Mouse (Mus musculus): ENCODE results near the gene Arhgef33. TPM values are rescaled to one million over a fixed set of nuclear protein-coding genes. Genes with fewer than 3 reads are reported as not detected.
"Not testable (repeated sequence)": the region's sequence is repeated elsewhere in the genome, so short reads cannot be mapped to it uniquely, and the experiment has no call there.

The Arhgef33 gene
- 2.4 and 4.4 TPM in 2 replicates for polyA plus RNA-seq (2014; fragmentation: Nextera tagmentation; extraction: Ambion mirVana)

DNA sequence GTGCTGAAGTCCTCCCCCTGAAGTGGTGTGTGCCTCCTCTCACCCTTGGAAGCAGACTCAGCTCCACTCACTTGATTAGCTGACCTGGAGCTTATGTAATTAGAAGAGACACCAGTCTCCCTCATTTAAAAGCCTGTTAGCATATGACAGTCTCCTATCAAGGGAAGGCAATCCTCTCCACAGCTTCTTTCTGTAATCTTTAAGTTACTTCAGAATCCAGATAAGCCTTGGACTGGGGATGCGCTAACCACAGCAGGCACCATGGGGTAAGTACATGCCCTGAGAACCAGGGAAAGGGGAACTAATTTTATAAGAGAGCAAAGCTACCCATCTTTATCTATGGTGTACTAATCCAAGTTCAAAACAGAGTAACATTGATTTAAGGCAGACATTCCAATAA is at the start of gene Arhgef33:
Gene Arhgef33, plus strand, starts transcription at position 157 of the 400 bp plus-strand sequence.
- Histone ChIP-seq H3K27me3 (ENCODE audit: control insufficient read depth, insufficient read depth, low read length) (no peaks in the 10 kb centered on the region), H3K27ac (replicated peaks; ENCODE audit: low read depth, low read length) (no peak within 1 kb of the TSS), H3K36me3 (ENCODE audit: control insufficient read depth, insufficient read depth, low read length) (no peaks in the 10 kb centered on the region), H3K4me3 (replicated peaks; ENCODE audit: low read depth, low read length) (no peak within 1 kb of the TSS), H3K9ac (replicated peaks; ENCODE audit: low read length) (no peak within 1 kb of the TSS), H3K9me3 (ENCODE audit: control insufficient read depth, low read length) (no peaks in the 10 kb centered on the region), H3K4me2 (ENCODE audit: low read length) (no peak within 1 kb of the TSS), H3K4me1 (ENCODE audit: control insufficient read depth, insufficient read depth, low read length) (no peaks in the 10 kb centered on the region; the same call in 1 of the 2 replicates)
- ATAC-seq (ENCODE audit: low FRiP score, low TSS enrichment), result no peak
- 86% methylated on average over 1 of the region's 1 CpGs for WGBS
- no peak for DNase-seq

DNA sequence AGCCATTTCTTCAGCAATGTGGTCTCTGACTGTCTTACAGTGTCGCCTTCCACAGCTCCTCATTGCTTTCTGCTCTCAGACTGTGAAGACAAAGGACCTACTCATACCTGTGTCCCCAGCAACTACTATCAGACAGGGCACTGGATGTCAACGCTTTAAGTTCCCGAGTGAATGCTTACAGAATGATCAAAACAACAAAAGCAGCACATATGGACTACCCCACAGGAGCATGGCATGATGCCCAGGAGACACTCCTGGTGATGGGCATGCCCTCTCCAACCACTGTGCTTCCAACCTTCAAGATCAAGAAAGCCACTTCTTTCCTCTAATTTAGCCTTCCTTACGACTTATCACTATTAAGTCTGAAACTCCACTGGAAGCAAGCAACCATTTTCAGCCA is 40.1 kb upstream of the Arhgef33 start:
- H3K9me3 ChIP-seq (ENCODE audit: control insufficient read depth, low read length), result no peaks in the 10 kb centered on the region
- peaks cover 93% of the 10 kb centered on the region for H3K36me3 ChIP-seq (ENCODE audit: control insufficient read depth, insufficient read depth, low read length)
- no peak for DNase-seq
- no peaks in the 10 kb centered on the region for H3K27me3 ChIP-seq (ENCODE audit: control insufficient read depth, insufficient read depth, low read length)
- no peak overlapping the region for H3K4me3 ChIP-seq (replicated peaks; ENCODE audit: low read depth, low read length)
- no peak for ATAC-seq (ENCODE audit: low FRiP score, low TSS enrichment)
- WGBS, result 98% methylated on average over 4 of the region's 4 CpGs
- H3K4me2 ChIP-seq (ENCODE audit: low read length), result no peak overlapping the region
- no peak overlapping the region for H3K9ac ChIP-seq (replicated peaks; ENCODE audit: low read length)
- H3K4me1 ChIP-seq (ENCODE audit: control insufficient read depth, insufficient read depth, low read length), result no peaks in the 10 kb centered on the region
- no peak overlapping the region for H3K27ac ChIP-seq (replicated peaks; ENCODE audit: low read depth, low read length)

DNA sequence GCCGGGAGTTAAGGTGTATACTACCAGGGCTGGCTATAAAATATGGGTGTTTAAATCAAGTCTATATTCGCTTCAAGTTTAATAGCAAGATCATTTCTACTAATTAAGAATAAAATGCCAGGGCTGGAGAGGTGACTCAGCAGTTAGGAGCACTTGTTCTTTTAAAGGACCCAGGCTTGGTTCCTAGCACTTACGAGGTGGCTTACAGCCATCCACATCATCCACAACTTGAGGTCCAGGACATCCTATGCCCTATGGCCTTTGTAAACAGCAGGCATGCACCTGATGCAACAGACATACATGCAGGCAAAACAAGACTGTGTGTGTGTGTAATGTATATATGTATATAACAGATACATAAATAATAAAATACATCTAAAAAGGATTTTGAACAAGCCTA is 39.1 kb upstream of the Arhgef33 start:
- ATAC-seq (ENCODE audit: low FRiP score, low TSS enrichment), result no peak
- Histone ChIP-seq H3K27me3 (ENCODE audit: control insufficient read depth, insufficient read depth, low read length) (no peaks in the 10 kb centered on the region), H3K9me3 (ENCODE audit: control insufficient read depth, low read length) (no peaks in the 10 kb centered on the region), H3K9ac (replicated peaks; ENCODE audit: low read length) (no peak overlapping the region), H3K4me1 (ENCODE audit: control insufficient read depth, insufficient read depth, low read length) (no peaks in the 10 kb centered on the region), H3K27ac (replicated peaks; ENCODE audit: low read depth, low read length) (no peak overlapping the region), H3K4me3 (replicated peaks; ENCODE audit: low read depth, low read length) (no peak overlapping the region), H3K36me3 (ENCODE audit: control insufficient read depth, insufficient read depth, low read length) (peaks cover 94% of the 10 kb centered on the region), H3K4me2 (ENCODE audit: low read length) (no peak overlapping the region)
- no peak for DNase-seq
- WGBS, result 97% methylated on average over 3 of the region's 3 CpGs

DNA sequence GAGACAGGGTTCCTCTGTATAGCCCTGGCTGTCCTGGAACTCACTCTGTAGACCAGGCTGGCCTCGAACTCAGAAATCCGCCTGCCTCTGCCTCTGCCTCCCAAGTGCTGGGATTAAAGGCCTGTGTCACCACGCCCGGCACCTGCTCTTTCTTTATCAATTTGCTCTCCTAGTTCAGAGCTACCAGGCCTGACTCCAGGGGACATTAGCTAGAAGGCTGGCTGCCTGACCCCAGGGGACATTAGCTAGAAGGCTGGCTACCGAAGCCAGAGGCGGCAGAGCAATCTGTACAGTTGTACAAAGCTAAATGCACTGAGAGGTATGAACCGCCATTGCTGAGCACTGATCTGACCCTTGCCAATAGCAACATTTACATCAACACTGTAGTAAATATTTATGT is 36.6 kb upstream of the Arhgef33 start:
- H3K4me3 ChIP-seq (replicated peaks; ENCODE audit: low read depth, low read length); H3K4me1 ChIP-seq (ENCODE audit: control insufficient read depth, insufficient read depth, low read length); H3K9ac ChIP-seq (replicated peaks; ENCODE audit: low read length); H3K9me3 ChIP-seq (ENCODE audit: control insufficient read depth, low read length); H3K27ac ChIP-seq (replicated peaks; ENCODE audit: low read depth, low read length); DNase-seq; ATAC-seq (ENCODE audit: low FRiP score, low TSS enrichment); H3K4me2 ChIP-seq (ENCODE audit: low read length); H3K27me3 ChIP-seq (ENCODE audit: control insufficient read depth, insufficient read depth, low read length): not testable (repeated sequence)
- WGBS, result 91% methylated on average over 7 of the region's 7 CpGs
- peaks cover 94% of the 10 kb centered on the region for H3K36me3 ChIP-seq (ENCODE audit: control insufficient read depth, insufficient read depth, low read length)

DNA sequence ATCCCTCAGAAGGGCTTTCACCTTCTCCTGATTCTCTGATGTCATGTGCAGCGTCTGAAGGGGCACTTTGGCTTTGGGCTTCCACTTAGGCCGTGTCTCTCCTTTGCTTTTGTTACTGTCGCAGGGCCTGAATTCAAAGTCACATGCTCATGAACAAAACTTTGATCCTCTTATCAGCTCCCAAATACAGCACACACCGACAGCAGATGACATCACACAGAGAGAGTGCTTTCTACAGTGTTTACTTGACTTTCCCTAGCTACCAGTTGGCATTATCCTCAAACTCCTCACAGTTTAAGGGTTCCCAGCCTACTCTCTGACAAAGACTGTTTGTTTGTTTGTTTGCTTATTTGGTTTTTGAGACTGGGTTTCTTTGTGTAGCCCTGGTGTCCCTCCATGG is 29.0 kb upstream of the Arhgef33 start:
- Histone ChIP-seq H3K36me3 (ENCODE audit: control insufficient read depth, insufficient read depth, low read length) (peaks cover 70% of the 10 kb centered on the region), H3K9ac (replicated peaks; ENCODE audit: low read length) (no peak overlapping the region), H3K9me3 (ENCODE audit: control insufficient read depth, low read length) (no peaks in the 10 kb centered on the region), H3K4me1 (ENCODE audit: control insufficient read depth, insufficient read depth, low read length) (no peaks in the 10 kb centered on the region), H3K4me3 (replicated peaks; ENCODE audit: low read depth, low read length) (no peak overlapping the region), H3K4me2 (ENCODE audit: low read length) (no peak overlapping the region), H3K27ac (replicated peaks; ENCODE audit: low read depth, low read length) (no peak overlapping the region), H3K27me3 (ENCODE audit: control insufficient read depth, insufficient read depth, low read length) (no peaks in the 10 kb centered on the region)
- ATAC-seq (ENCODE audit: low FRiP score, low TSS enrichment), result no peak
- no peak for DNase-seq
- 88% methylated on average over 4 of the region's 4 CpGs for WGBS

DNA sequence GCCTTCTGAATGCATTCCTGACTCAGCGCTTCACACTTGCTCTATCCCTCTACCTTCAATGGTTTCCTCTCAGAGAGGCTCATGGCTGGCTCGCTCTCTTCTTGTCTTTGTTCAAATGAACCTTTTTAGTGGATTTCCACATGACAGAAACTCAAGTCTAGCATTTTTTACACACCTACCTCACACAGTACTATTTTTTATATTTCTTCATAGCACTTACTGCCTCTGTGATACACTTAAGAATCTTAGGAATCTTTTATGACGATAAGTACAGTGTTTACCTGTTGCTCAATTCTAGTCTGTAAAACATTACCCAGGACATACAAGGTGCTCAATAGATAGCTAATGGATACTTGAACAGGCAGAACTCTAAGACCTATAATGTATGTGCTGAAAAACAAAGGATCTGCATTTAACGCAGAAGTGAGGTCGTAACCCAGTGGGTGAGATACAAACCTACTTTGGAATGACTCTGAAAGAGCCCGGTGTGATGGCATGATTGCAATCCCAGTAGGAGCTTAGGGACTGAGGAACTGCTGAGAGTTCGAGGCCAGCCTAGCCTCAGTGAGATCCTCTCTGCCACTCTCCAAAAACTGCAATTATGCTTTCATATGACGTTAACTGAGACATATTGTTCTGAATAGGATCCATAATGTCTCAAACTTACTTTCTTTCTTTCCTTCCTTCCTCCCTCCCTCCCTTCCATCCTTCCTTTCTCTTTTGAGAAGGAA is 27.7 kb upstream of the Arhgef33 start:
- H3K4me3 ChIP-seq (replicated peaks; ENCODE audit: low read depth, low read length), result no peak overlapping the region
- H3K4me1 ChIP-seq (ENCODE audit: control insufficient read depth, insufficient read depth, low read length), result no peaks in the 10 kb centered on the region
- no peak for ATAC-seq (ENCODE audit: low FRiP score, low TSS enrichment)
- H3K27me3 ChIP-seq (ENCODE audit: control insufficient read depth, insufficient read depth, low read length), result no peaks in the 10 kb centered on the region
- no peaks in the 10 kb centered on the region for H3K9me3 ChIP-seq (ENCODE audit: control insufficient read depth, low read length)
- H3K4me2 ChIP-seq (ENCODE audit: low read length), result no peak overlapping the region
- DNase-seq, result no peak
- H3K27ac ChIP-seq (replicated peaks; ENCODE audit: low read depth, low read length), result no peak overlapping the region
- no peak overlapping the region for H3K9ac ChIP-seq (replicated peaks; ENCODE audit: low read length)
- peaks cover 58% of the 10 kb centered on the region for H3K36me3 ChIP-seq (ENCODE audit: control insufficient read depth, insufficient read depth, low read length)
- WGBS, result 95% methylated on average over 8 of the region's 8 CpGs

DNA sequence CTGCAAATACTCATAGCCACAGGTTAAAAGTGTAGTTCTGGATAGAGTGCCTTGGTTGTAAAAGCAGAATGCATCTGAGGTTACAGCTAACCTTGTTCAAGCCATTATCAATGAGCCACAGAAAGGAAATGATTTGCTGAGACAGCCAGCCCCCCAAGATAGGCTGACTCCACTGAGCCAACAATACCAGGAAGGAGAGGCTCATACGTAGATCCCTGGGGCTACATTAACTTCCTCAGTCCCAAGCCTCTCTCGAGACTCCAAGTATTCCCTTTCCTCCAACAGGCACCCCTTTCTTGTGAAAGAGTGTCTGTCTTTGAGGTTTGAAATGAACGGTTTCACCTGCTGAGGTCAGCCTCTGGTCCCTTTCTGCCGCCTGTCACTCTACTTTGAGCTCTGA is 22.8 kb upstream of the Arhgef33 start:
- 84% methylated on average over 4 of the region's 4 CpGs for WGBS
- DNase-seq, result no peak
- ATAC-seq (ENCODE audit: low FRiP score, low TSS enrichment), result no peak

DNA sequence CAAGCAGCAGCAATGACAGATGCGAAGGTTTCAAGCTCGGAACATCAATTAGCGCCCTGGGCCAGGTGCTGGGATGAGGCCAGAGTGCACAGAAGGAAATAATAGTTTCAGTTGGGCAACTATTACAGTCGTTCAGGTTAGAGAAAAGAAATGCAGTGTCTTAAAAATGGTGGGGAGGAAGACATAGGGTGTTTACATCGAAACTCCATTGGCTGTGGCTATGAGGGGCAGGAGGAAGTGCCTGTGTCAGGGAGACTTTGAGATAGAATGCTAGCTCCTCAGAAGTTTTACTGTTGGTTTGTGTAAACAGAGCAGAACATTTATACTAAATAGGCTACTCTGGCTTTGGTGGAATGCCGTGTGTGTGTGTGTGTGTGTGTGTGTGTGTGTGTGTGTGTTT is 19.2 kb upstream of the Arhgef33 start:
- no peaks in the 10 kb centered on the region for H3K9me3 ChIP-seq (ENCODE audit: control insufficient read depth, low read length)
- 92% methylated on average over 6 of the region's 6 CpGs for WGBS
- H3K4me3 ChIP-seq (replicated peaks; ENCODE audit: low read depth, low read length), result no peak overlapping the region
- ATAC-seq (ENCODE audit: low FRiP score, low TSS enrichment), result no peak
- no peak overlapping the region for H3K9ac ChIP-seq (replicated peaks; ENCODE audit: low read length)
- H3K27me3 ChIP-seq (ENCODE audit: control insufficient read depth, insufficient read depth, low read length), result no peaks in the 10 kb centered on the region
- peak overlapping the region; percentile 65 for H3K4me2 ChIP-seq (ENCODE audit: low read length)
- no peaks in the 10 kb centered on the region for H3K36me3 ChIP-seq (ENCODE audit: control insufficient read depth, insufficient read depth, low read length)
- no peak overlapping the region for H3K27ac ChIP-seq (replicated peaks; ENCODE audit: low read depth, low read length)
- peaks cover 12% of the 10 kb centered on the region for H3K4me1 ChIP-seq (ENCODE audit: control insufficient read depth, insufficient read depth, low read length)
- no peak for DNase-seq

More for the DNA sequence above, 22.8 kb upstream of the Arhgef33 start:
- no peak overlapping the region for H3K4me3 ChIP-seq (replicated peaks; ENCODE audit: low read depth, low read length)
- H3K36me3 ChIP-seq (ENCODE audit: control insufficient read depth, insufficient read depth, low read length), result peaks cover 17% of the 10 kb centered on the region
- no peaks in the 10 kb centered on the region for H3K9me3 ChIP-seq (ENCODE audit: control insufficient read depth, low read length)
- peaks cover 12% of the 10 kb centered on the region for H3K4me1 ChIP-seq (ENCODE audit: control insufficient read depth, insufficient read depth, low read length)
- no peak overlapping the region for H3K9ac ChIP-seq (replicated peaks; ENCODE audit: low read length)
- no peaks in the 10 kb centered on the region for H3K27me3 ChIP-seq (ENCODE audit: control insufficient read depth, insufficient read depth, low read length)
- H3K27ac ChIP-seq (replicated peaks; ENCODE audit: low read depth, low read length), result no peak overlapping the region
- H3K4me2 ChIP-seq (ENCODE audit: low read length), result no peak overlapping the region
